Mouse (Mus musculus) olfactory bulb, adult 2 months (tissue): ENCODE results near the gene Rasef.

Experiments
- CTCF ChIP-seq: fragments of 200-500 bp; IDR thresholded peaks from 2 replicates; pipeline ENCODE4 v1.5.1; 2012; ENCODE audit warnings: low read depth, mild to moderate bottlenecking, low read length, moderate library complexity; ENCODE audit not compliant: insufficient read depth
- POLR2A ChIP-seq: fragments of 200-500 bp; IDR thresholded peaks from 2 replicates; pipeline ENCODE4 v1.6.1; 2012; ENCODE audit warnings: mild to moderate bottlenecking, low read depth, low read length, moderate library complexity; ENCODE audit not compliant: insufficient read depth

DNA sequence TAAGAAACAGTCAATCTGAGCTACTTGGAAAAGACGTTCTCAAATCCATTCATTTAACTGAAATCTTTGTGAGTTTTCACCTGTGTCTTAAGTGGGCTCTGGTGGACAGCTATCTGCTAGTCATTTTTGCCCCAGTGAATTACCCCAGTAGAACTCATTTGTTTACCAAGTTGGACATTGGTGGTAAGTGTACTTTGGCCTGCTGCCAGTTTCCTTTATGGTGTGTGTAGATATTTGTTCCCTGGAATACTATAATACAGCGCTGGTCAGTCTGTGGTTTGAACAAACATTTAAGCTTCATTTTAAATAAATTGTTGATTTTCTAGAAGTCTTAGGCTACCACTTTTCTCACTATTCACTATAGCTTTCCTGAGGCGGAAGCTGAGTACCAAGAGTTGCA lies 35.8 kb upstream of the Rasef start:
- TF ChIP-seq CTCF (no peak), POLR2A (no peak)
